Mouse (Mus musculus) hindbrain, embryonic 12.5 days (tissue): ENCODE results near the gene Eps15. TPM values are rescaled to one million over a fixed set of nuclear protein-coding genes. Genes with fewer than 3 reads are reported as not detected.
A peak's percentile ranks its signal among the peaks of the same experiment; 100 is the strongest.
"Not testable (repeated sequence)": the region's sequence is repeated elsewhere in the genome, so short reads cannot be mapped to it uniquely, and the experiment has no call there.

Experiments
- ATAC-seq: fragments of 200-750 bp; cut with Nextera tagmentation; 2 replicates; pipeline ENCODE4 v1.8.0; 2017; ENCODE audit warnings: moderate TSS enrichment; ENCODE audit not compliant: low FRiP score
- H3K27ac ChIP-seq: fragments of 300-500 bp; sonication (generic); 2 replicates; pipeline ENCODE4 v1.5.1; 2016; ENCODE audit warnings: mild to moderate bottlenecking
- H3K27me3 ChIP-seq: fragments of 300-500 bp; sonication (generic); 2 replicates; pipeline ENCODE4 v1.6.1; 2016; ENCODE audit warnings: mild to moderate bottlenecking
- H3K36me3 ChIP-seq: fragments of 300-500 bp; sonication (generic); 2 replicates; pipeline ENCODE4 v1.6.1; 2016; ENCODE audit warnings: mild to moderate bottlenecking
- H3K4me1 ChIP-seq: fragments of 300-500 bp; sonication (generic); 2 replicates; pipeline ENCODE4 v1.6.1; 2016
- H3K4me2 ChIP-seq: fragments of 300-500 bp; sonication (generic); replicated peaks from 2 replicates; pipeline ENCODE4 v1.6.1; 2016; ENCODE audit warnings: mild to moderate bottlenecking
- H3K4me3 ChIP-seq: fragments of 300-500 bp; sonication (generic); 2 replicates; pipeline ENCODE4 v1.5.1; 2016; ENCODE audit warnings: mild to moderate bottlenecking
- H3K9ac ChIP-seq: fragments of 300-500 bp; sonication (generic); 2 replicates; pipeline ENCODE4 v1.6.1; 2016; ENCODE audit warnings: mild to moderate bottlenecking, moderate library complexity
- H3K9me3 ChIP-seq: fragments of 300-500 bp; sonication (generic); replicated peaks from 2 replicates; pipeline ENCODE4 v1.6.1; 2016; ENCODE audit warnings: mild to moderate bottlenecking
- WGBS: fragments of 180-500 bp; shearing (Covaris S2); methylation state at CpG from one replicate; pipeline ENCODE4 v1.1.7; 2016; 5-methylcytosine and 5-hydroxymethylcytosine counted together
- polyA plus RNA-seq: library from polyadenylated mRNA; unstranded; fragments of >200 nt; fragmentation: Nextera tagmentation; extraction: Ambion mirVana; gene quantifications from 2 replicates; pipeline ENCODE4 v1.2.1, GENCODE M21; 2016

Gene Eps15
- polyA plus RNA-seq, 1 experiment from 2014 or later, result 69.2 TPM

GRCm38 (mm10) chr4:109382457-109382856 is 102.4 kb downstream of the Eps15 start:
- Histone ChIP-seq H3K27ac (no peak overlapping the region), H3K4me1 (no peaks in the 10 kb centered on the region), H3K4me3 (no peak overlapping the region), H3K9me3 (no peaks in the 10 kb centered on the region), H3K27me3 (no peaks in the 10 kb centered on the region), H3K9ac (no peak overlapping the region), H3K4me2 (no peak overlapping the region), H3K36me3 (peaks cover 22% of the 10 kb centered on the region)
- ATAC-seq, result no peak
- 77% methylated on average over 2 of the region's 2 CpGs for WGBS

GRCm38 (mm10) chr4:109385599-109385998 is 105.5 kb downstream of the Eps15 start:
- Histone ChIP-seq H3K4me1 (no peaks in the 10 kb centered on the region), H3K27me3 (no peaks in the 10 kb centered on the region), H3K36me3 (0 out of 2 replicates have a peak, but pooled peaks cover 5% of the 10 kb centered on the region), H3K27ac (no peak overlapping the region), H3K9me3 (no peaks in the 10 kb centered on the region), H3K4me3 (no peak overlapping the region), H3K4me2 (no peak overlapping the region), H3K9ac (no peak overlapping the region)
- WGBS, result 36% methylated on average over 4 of the region's 4 CpGs
- ATAC-seq, result 0 out of 2 replicates have a peak, but pooled peaks have one; percentile 48

GRCm38 (mm10) chr4:109393229-109393779 is 113.2 kb downstream of the Eps15 start:
- Histone ChIP-seq H3K27me3 (peaks cover 3% of the 10 kb centered on the region; the same call in 1 of the 2 replicates), H3K27ac (no peak overlapping the region), H3K9me3 (no peaks in the 10 kb centered on the region), H3K4me2 (no peak overlapping the region), H3K4me1 (0 out of 2 replicates have a peak, but pooled peaks cover 4% of the 10 kb centered on the region), H3K4me3 (no peak overlapping the region), H3K9ac (no peak overlapping the region), H3K36me3 (no peaks in the 10 kb centered on the region)
- WGBS, result 85% methylated on average over 6 of the region's 6 CpGs
- no peak for ATAC-seq

GRCm38 (mm10) chr4:109393902-109394301 is 113.8 kb downstream of the Eps15 start:
- peaks cover 3% of the 10 kb centered on the region; the same call in 1 of the 2 replicates for H3K27me3 ChIP-seq
- H3K4me2 ChIP-seq, result peak overlapping the region; percentile 40
- H3K4me3 ChIP-seq, result no peak overlapping the region
- no peak overlapping the region for H3K27ac ChIP-seq
- no peaks in the 10 kb centered on the region for H3K36me3 ChIP-seq
- H3K9ac ChIP-seq, result 0 out of 2 replicates have a peak overlapping the region, but pooled peaks have one; percentile 20
- H3K4me1 ChIP-seq, result 0 out of 2 replicates have a peak, but pooled peaks cover 4% of the 10 kb centered on the region
- ATAC-seq, result 0 out of 2 replicates have a peak, but pooled peaks have one; percentile 29
- no peaks in the 10 kb centered on the region for H3K9me3 ChIP-seq
- WGBS, result 12% methylated on average over 13 of the region's 13 CpGs

- H3K4me2 ChIP-seq, result peak overlapping the region; percentile 40
- no peak overlapping the region for H3K27ac ChIP-seq
- H3K27me3 ChIP-seq, result peaks cover 3% of the 10 kb centered on the region; the same call in 1 of the 2 replicates
- 0 out of 2 replicates have a peak, but pooled peaks cover 4% of the 10 kb centered on the region for H3K4me1 ChIP-seq
- ATAC-seq, result no peak; the same call in 1 of the 2 replicates
- H3K9ac ChIP-seq, result 0 out of 2 replicates have a peak overlapping the region, but pooled peaks have one; percentile 20
- 31% methylated on average over 13 of the region's 13 CpGs for WGBS
- no peaks in the 10 kb centered on the region for H3K36me3 ChIP-seq
- no peaks in the 10 kb centered on the region for H3K9me3 ChIP-seq
- no peak overlapping the region for H3K4me3 ChIP-seq
Measured at GRCm38 (mm10) chr4:109394314-109395074, 114.4 kb downstream of the Eps15 start.

GRCm38 (mm10) chr4:109400366-109400980 is 120.4 kb downstream of the Eps15 start:
- H3K4me3 ChIP-seq, result no peak overlapping the region
- no peak overlapping the region for H3K27ac ChIP-seq
- no peaks in the 10 kb centered on the region for H3K9me3 ChIP-seq
- H3K4me1 ChIP-seq, result no peaks in the 10 kb centered on the region
- no peak for ATAC-seq
- 76% methylated on average over 10 of the region's 10 CpGs for WGBS
- H3K4me2 ChIP-seq, result no peak overlapping the region
- H3K36me3 ChIP-seq, result no peaks in the 10 kb centered on the region
- no peaks in the 10 kb centered on the region for H3K27me3 ChIP-seq
- H3K9ac ChIP-seq, result no peak overlapping the region

- Histone ChIP-seq H3K36me3 (no peaks in the 10 kb centered on the region), H3K27ac (no peak overlapping the region), H3K4me1 (peaks cover 5% of the 10 kb centered on the region), H3K4me3 (no peak overlapping the region), H3K9me3 (no peaks in the 10 kb centered on the region), H3K9ac (no peak overlapping the region), H3K27me3 (no peaks in the 10 kb centered on the region), H3K4me2 (no peak overlapping the region)
- 78% methylated on average over 5 of the region's 5 CpGs for WGBS
- no peak for ATAC-seq
Measured at GRCm38 (mm10) chr4:109401176-109401689, 121.2 kb downstream of the Eps15 start.

GRCm38 (mm10) chr4:109404908-109405307 is 124.8 kb downstream of the Eps15 start:
- not testable (repeated sequence) for ATAC-seq, H3K4me1 ChIP-seq, H3K4me2 ChIP-seq, H3K4me3 ChIP-seq, H3K27ac ChIP-seq, H3K9ac ChIP-seq, H3K9me3 ChIP-seq, H3K36me3 ChIP-seq
- peaks cover 14% of the 10 kb centered on the region for H3K27me3 ChIP-seq
- 84% methylated on average over 3 of the region's 3 CpGs for WGBS

- Histone ChIP-seq H3K9me3 (no peaks in the 10 kb centered on the region), H3K4me1 (peaks cover 8% of the 10 kb centered on the region), H3K27ac (no peak overlapping the region), H3K27me3 (peaks cover 14% of the 10 kb centered on the region), H3K9ac (no peak overlapping the region), H3K4me3 (no peak overlapping the region), H3K4me2 (no peak overlapping the region), H3K36me3 (no peaks in the 10 kb centered on the region)
- peak; percentile 55 for ATAC-seq
- 47% methylated on average over 8 of the region's 8 CpGs for WGBS
Measured at GRCm38 (mm10) chr4:109405415-109405814, 125.3 kb downstream of the Eps15 start.

- Histone ChIP-seq H3K27ac (no peak overlapping the region), H3K4me1 (peaks cover 8% of the 10 kb centered on the region), H3K4me2 (peak overlapping the region; percentile 99), H3K36me3 (no peaks in the 10 kb centered on the region), H3K9me3 (no peaks in the 10 kb centered on the region), H3K4me3 (peak overlapping the region; percentile 73), H3K9ac (peak overlapping the region; percentile 73; the same call in 1 of the 2 replicates), H3K27me3 (peaks cover 14% of the 10 kb centered on the region)
- peak; percentile 61 for ATAC-seq
- WGBS, result 5% methylated on average over 3 of the region's 3 CpGs
Measured at GRCm38 (mm10) chr4:109406054-109406485, 126.0 kb downstream of the Eps15 start.

- Histone ChIP-seq H3K27me3 (peaks cover 14% of the 10 kb centered on the region), H3K4me2 (peak within 1 kb of the TSS; percentile 99), H3K9ac (peak within 1 kb of the TSS; percentile 73), H3K36me3 (no peaks in the 10 kb centered on the region), H3K4me1 (peaks cover 10% of the 10 kb centered on the region), H3K27ac (0 out of 2 replicates have a peak within 1 kb of the TSS, but pooled peaks have one; percentile 9), H3K4me3 (peak within 1 kb of the TSS; percentile 73), H3K9me3 (no peaks in the 10 kb centered on the region)
- peak; percentile 56 for ATAC-seq
- 1% methylated on average over 54 of the region's 56 CpGs for WGBS
Measured at GRCm38 (mm10) chr4:109406486-109407175, 126.6 kb downstream of the Eps15 start, which contains the start of gene Ttc39a. Gene Ttc39a, plus strand, starts transcription at chr4:109406623.
